Mouse (Mus musculus): Measurements from ENCODE around the gene Sacs.
A peak's percentile ranks its signal among the peaks of the same experiment; 100 is the strongest.
"Not testable (repeated sequence)": the region's sequence is repeated elsewhere in the genome, so short reads cannot be mapped to it uniquely, and the experiment has no call there.

The Sacs gene

GRCm38 (mm10) chr14:61137994-61138726 is at the start of gene Sacs:
Gene Sacs (plus strand): TSS chr14:61138457.
- peak; percentile 35 to 47 for DNase-seq (ENCODE audit: low spot score in 2 of 2)

GRCm38 (mm10) chr14:61090955-61091354 is 47.3 kb upstream of the Sacs start:
- no peak for DNase-seq (ENCODE audit: low spot score in 2 of 2)

- DNase-seq (ENCODE audit: low spot score in 2 of 2): peak; percentile 10 to 26
Observed at GRCm38 (mm10) chr14:61092073-61092472, 46.2 kb upstream of the Sacs start.

GRCm38 (mm10) chr14:61097974-61098625 is 40.2 kb upstream of the Sacs start:
- DNase-seq (ENCODE audit: low spot score in 2 of 2): no peak

- no peak for DNase-seq (ENCODE audit: low spot score in 2 of 2)
Observed at GRCm38 (mm10) chr14:61100736-61101135, 37.5 kb upstream of the Sacs start.

- no peak for DNase-seq (ENCODE audit: low spot score in 2 of 2)
Observed at GRCm38 (mm10) chr14:61106404-61106803, 31.9 kb upstream of the Sacs start.

GRCm38 (mm10) chr14:61108625-61109024 is 29.6 kb upstream of the Sacs start:
- no peak for DNase-seq (ENCODE audit: low spot score in 2 of 2)

- DNase-seq (ENCODE audit: low spot score in 2 of 2): peak; percentile 71 to 80
Observed at GRCm38 (mm10) chr14:61112404-61112803, 25.9 kb upstream of the Sacs start.

GRCm38 (mm10) chr14:61124755-61125154 is 13.5 kb upstream of the Sacs start:
- no peak for DNase-seq (ENCODE audit: low spot score in 2 of 2)

GRCm38 (mm10) chr14:61125201-61125600 is 13.1 kb upstream of the Sacs start:
- no peak for DNase-seq (ENCODE audit: low spot score in 2 of 2)

- DNase-seq (ENCODE audit: low spot score in 2 of 2): not testable (repeated sequence)
Observed at GRCm38 (mm10) chr14:61127365-61127764, 10.9 kb upstream of the Sacs start.

GRCm38 (mm10) chr14:61128961-61129507 is 9.2 kb upstream of the Sacs start:
- DNase-seq (ENCODE audit: low spot score in 2 of 2): no peak

- DNase-seq (ENCODE audit: low spot score in 2 of 2): no peak
Observed at GRCm38 (mm10) chr14:61132556-61132955, 5.7 kb upstream of the Sacs start.

- DNase-seq (ENCODE audit: low spot score in 2 of 2): no peak
Observed at GRCm38 (mm10) chr14:61134381-61135030, 3.8 kb upstream of the Sacs start.

GRCm38 (mm10) chr14:61137410-61137809 is 847 bp upstream of the Sacs start:
- DNase-seq (ENCODE audit: low spot score in 2 of 2): no peak

- no peak for DNase-seq (ENCODE audit: low spot score in 2 of 2)
Observed at GRCm38 (mm10) chr14:61138727-61139067, 440 bp downstream of the Sacs start.

GRCm38 (mm10) chr14:61143358-61143757 is 5.1 kb downstream of the Sacs start:
- DNase-seq (ENCODE audit: low spot score in 2 of 2): no peak

- DNase-seq (ENCODE audit: low spot score in 2 of 2): no peak
Observed at GRCm38 (mm10) chr14:61143869-61144268, 5.6 kb downstream of the Sacs start.

GRCm38 (mm10) chr14:61150416-61150815 is 12.2 kb downstream of the Sacs start:
- DNase-seq (ENCODE audit: low spot score in 2 of 2): not testable (repeated sequence)

GRCm38 (mm10) chr14:61154900-61155585 is 16.8 kb downstream of the Sacs start:
- no peak for DNase-seq (ENCODE audit: low spot score in 2 of 2)

- no peak for DNase-seq (ENCODE audit: low spot score in 2 of 2)
Observed at GRCm38 (mm10) chr14:61155687-61156086, 17.4 kb downstream of the Sacs start.

GRCm38 (mm10) chr14:61157426-61157825 is 19.2 kb downstream of the Sacs start:
- DNase-seq (ENCODE audit: low spot score in 2 of 2): not testable (repeated sequence)

All from frontal cortex, postnatal 25 days (tissue).